Mouse (Mus musculus) urinary bladder, postnatal 25 days (tissue): ENCODE results near the gene Mdm2.

Experiments
- DNase-seq: peaks from one replicate; pipeline ENCODE4 v3.0.0; 2022; ENCODE audit warnings: low spot score

Gene Mdm2

DNA sequence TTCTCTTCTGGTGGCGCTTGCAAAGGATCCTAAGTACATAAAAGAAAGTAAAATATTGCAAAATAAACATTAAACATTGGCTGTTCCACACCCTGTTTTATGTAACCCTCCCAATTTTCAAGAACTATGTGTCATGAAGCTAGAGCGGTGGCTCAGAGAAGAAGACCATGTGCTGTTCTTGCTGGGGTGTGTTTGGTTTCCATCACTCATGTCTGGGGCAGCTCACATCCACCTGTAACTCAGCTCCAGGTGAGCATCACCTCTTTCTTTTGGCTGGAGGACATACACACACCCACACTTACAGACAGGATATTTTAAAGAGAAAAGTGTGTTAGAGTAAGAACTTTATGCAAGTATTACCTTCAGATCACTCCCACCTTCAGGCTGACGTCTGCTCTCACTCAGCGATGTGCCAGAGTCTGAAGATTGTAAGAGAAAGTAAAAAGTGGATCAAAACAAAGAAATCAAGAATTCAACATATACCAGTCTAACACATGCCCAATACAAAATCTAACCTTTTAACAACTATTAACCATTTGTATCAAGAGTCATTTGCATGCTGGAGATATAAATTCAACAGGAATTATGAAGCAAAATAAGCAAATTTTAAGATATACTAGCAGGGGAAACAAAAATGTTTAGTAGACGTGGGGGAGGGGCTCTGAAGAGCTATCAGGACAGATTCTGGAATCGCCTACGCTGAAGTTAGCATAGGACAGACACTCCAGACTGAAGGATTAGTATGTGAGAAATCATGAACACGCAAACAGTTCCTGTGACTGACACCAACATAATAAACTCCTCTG, 14.3 kb downstream of the Mdm2 start:
- no peak for DNase-seq

DNA sequence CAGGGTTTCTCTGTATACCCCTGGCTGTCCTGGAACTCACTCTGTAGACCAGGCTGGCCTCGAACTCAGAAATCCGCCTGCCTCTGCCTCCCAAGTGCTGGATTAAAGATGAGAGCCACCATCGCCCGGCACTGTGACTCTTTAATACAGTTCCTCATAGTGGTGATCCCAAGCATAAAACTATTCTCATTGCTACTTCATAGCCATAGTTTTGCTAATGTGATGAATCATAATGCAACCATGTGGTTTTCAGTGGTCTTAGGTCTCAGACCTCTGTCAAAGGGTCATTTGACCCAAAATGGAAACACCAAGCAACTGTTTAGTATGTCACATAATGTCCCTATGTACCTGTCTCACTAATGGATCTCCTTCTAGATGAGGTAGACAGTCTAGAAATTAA, 15.0 kb downstream of the Mdm2 start:
- DNase-seq = no peak

DNA sequence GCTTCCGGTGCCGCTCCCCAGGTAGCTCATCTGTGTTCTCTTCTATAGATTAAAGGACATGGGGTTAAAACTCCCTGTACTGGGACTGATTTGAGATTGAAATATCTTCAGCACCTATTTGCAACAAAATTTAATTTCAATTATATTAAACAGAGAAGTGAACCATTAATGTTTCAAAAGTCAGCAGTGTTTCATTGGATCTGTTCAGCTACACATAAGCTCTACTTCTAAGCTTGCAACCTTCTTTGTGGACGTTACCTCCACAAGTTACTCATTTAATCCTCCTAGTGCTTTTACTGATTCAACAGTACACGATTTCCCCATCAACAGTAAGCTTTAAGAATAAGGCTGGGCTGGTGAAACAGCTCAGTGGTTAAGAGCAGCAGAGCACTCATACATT, 15.5 kb downstream of the Mdm2 start:
- no peak for DNase-seq

DNA sequence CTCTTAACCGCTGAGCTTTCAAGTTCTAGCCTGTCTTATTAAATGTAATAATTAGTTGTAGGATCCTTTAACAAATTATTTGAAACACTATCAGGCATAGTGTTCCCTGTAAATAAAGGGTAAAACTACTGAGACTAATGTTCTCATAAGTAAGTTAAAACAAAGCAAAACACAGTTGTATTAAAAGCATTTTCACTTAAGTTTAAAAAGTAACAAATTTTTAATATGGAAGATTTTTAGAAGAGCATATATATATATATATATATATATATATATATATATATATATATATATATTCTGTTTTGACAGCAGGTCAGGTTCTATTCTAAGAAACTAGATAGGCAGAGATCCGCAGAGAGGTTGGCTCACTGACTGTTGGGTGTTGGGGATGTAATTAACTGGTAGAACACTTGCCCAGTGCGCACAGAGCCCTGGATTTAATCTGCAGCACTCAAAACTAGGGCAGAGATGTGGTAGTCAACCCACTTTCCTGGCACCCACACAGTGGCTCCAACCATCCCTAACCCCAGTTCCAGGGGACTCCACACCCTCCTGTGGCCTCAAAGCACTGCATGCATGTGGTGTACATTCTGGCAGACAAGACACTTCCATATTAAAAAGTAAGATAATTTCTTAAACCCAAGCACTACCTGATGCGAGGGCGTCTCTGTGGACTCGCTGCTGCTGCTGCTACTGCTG, 16.2 kb downstream of the Mdm2 start:
- DNase-seq = no peak

DNA sequence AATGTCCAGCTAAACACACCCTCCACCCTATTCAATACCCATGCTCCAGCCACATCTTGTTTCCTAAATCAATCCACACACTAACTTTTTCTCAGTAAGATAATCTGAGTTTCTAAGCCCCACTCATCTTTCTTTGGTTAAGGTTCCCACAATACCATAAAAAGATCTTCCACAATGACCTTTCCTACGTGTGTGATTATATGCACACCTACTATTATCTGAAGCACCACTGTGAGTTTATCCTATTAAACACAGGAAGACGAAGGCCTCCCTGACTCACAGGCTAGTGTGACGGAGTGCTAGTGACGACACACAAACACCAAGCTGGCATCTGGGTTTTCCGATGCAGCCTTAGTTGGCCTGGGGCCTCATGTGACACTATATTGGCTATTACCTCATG, 17.6 kb downstream of the Mdm2 start:
- no peak for DNase-seq

DNA sequence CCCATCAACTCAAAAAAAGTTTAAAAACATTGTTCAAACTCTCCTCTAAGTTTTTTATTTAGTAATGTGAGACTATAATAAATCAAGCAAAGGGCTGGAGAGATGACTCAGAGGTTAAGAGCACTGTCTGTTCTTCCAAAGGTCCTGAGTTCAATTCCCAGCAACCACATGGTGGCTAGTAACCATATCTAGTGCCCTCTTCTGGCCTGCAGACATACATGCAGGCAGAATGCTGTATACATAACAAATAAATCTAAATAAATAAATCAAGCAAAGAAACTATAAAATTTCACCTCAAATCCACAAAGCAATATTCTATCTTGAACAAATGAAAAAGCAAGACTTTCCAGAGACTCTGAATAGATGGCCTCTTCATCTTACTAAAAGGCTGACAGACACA, 18.4 kb downstream of the Mdm2 start:
- DNase-seq = no peak

DNA sequence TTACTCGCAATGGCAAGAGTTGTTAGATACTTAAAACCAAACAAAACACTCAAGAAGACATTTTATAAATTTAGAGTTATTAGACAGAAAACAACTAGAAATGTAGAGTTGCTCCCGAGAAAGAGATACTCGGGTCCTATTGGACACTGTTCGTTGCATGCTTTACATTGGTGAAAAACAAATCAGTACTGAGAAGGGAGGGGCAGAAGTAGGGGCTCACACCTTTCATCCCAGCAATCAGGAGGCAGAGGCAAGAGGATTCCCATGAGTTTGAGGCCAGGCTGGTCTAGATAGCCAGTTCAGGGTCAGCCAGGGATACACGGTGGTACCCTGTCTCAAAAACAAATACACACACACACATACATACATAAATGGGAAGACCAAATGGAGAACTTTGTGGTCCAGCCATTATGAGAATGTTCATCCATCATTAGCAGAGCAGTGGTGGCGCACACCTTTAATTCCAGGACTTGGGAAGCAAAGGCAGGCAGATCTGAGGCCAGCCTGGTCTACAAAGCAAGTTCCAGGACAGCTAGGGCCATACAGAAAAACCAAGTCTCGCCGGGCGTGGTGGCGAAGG, 19.1 kb downstream of the Mdm2 start:
- DNase-seq = no peak

DNA sequence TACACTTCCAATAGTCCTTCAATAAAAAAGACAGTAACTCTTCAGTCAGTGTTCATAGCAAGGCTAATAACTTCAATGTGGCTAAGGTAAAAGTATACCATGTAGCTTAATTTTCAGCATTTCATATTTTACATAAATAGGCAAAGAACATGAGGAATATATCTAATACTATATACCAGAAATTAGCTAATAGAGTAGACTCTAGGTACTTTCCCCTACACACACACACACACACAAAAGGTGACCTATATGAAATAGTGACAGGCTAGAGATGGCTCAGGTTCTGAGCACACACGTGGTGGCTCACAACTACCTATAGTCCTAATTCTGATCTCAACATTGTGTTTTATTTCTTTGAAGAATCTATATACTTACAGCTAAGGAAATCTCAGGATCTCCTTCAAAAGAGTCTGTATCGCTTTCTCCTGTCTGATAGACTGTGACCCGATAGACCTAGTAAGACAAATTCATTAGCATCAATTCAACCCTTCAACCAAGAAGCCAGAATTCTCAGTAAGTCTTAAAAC, 19.7 kb downstream of the Mdm2 start:
- DNase-seq = no peak

DNA sequence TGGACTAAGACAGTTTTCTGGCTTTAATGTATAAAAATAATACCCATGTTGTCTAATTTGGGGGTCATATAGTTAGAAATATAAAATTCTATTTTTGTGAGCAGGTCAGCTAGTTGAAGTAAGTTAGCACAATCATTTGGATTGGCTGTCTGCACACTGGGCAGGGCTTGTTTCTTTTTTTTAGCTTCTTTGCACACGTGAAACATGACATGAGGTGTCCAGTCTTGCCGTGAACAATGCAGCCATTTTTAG, 20.5 kb downstream of the Mdm2 start:
- DNase-seq = no peak

DNA sequence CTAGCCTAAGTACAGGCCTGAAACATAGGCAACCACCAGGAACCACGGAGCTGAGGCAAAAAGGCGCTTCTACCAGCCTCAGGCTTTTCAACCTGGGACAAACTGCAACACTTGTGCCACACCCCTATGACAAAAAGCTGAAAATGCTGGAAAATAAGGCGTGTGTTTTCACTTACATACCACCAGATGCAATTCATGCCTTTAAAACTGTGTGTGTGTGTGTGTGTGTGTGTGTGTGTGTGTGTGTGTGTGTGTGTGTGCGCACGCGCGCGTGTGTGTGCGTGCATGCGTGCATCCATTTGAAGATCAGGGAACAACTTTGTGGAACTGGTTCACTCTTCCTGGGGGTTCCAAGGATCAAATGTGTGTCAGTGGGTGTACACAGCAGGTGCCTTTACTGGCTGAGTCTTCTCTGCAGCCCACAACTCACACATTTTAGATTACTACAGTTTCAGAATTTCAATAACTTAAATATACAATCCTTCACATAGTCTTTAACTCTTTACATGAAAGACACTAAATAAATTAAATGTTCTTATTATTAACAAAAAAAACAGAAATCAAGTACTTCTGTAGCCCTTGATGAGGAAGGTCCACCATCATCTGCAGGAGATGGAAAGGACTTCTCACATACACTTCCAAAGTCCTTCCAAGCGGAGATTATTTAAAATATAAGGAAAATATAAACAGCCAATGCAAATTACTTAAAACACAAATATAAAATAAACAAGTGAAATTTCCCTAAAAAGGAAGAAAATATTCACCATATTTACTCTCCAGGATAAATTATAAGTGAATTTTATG, 21.1 kb downstream of the Mdm2 start:
- DNase-seq = no peak

DNA sequence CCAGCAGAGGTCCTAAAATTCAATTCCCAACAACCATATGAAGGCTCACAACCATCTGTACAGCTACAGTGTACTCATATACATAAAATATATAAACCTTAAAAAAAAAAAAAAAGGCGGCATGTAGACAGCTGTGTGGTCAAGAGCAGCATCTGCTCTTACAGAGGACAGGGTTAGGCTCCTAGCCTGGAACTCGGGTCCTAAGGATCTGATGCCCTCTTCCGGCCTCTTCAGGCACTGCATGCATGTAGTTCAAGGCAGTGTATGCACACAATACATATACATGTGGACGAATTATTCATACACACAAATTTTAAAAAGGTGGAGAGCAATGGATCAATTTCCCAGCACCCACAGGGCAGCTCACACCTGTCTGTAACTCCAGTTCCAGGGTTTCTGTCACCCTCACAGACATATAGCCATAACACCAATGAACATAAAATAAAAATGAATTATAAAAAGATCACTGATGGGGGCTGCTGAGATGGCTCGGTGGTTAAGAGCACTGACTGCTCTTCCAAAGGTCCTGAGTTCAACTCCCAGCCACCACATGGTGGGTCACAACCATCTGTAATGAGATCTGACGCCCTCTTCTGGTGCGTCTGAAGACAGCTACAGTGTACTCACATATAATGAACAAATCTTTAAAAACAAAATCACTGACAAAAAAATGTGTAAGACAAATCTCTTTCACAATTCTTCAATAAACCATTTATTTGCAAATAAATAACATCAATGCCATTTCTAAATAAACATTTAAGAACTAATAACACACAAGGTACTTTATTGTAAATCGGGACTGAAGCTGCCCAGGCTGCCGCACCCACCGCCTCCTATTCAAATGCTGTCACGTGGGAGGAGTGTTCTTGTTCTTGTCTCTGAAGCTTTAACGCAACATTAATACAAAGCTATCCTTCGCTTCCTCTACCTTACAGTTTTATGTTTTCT, 22.1 kb downstream of the Mdm2 start:
- no peak for DNase-seq

DNA sequence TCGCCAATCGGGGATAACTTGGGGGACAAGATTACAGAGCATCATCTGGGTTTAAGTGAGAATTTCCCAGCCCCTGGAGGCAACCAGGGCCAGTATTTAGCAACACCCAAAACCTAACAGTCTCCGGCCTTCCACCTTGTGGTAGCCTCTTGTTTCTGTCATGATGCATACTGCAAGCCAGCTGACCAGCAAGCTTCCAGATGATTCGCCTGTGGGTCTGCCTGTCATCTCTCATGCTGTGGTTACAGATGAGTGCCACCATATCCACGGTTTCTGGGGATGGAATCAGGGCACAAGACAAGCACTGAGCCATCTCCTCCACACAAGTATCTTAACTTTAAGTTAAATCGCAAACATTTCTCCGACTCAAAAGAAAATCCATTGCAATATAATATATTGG, 23.0 kb downstream of the Mdm2 start:
- DNase-seq = no peak

DNA sequence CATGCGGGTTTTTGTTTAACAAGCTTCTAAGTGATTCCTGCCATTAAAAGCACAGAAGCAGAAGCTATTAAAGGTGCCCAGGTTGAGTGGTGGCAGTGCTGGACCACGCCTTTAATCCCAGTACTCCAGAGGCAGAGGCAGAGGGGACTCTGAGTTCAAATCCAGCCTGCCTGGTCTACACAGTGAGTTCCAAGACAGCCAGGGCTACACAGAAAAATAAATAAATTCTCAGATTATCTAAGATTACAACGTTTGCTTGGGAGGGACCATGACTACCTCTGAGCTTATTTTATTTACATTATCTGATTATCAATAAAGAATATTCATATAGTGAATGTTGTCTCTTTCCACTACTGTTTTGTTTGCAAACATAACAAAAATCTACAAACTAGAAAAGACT, 23.5 kb downstream of the Mdm2 start:
- DNase-seq = no peak

DNA sequence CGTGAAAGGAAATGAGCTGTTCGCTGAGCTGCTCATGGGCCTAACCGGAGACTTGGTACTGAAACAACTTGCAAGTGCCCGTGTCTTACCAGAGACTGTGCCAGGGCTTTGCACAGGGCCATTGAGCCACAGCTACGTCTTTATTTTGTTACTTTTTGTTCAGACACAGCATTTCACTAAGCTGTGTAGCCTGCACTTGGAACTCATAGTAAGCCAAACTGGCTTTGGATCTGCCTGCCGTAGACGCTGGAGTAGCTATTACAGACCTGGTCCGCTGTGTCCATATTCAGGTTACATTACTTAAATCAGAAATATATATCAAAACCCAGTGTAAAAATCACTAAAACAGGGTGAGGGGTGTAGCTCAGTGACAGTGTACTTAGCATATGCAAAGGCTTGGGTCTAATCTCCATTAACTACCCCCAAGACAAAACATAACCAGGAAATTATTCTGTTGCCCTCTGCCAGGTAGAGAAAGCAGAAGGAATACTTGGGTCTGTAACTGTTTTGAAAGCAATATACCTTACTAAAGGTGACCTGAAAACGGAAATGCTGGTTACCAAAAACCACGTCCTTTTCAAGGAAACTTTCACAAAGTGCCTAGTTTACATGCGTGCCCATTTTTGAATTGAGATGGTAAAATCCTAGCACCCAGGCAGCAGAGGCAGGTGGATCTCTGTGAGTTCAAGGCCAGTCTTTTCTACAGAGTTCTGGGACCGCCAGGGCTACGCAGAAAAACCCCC, 24.5 kb downstream of the Mdm2 start:
- no peak for DNase-seq

DNA sequence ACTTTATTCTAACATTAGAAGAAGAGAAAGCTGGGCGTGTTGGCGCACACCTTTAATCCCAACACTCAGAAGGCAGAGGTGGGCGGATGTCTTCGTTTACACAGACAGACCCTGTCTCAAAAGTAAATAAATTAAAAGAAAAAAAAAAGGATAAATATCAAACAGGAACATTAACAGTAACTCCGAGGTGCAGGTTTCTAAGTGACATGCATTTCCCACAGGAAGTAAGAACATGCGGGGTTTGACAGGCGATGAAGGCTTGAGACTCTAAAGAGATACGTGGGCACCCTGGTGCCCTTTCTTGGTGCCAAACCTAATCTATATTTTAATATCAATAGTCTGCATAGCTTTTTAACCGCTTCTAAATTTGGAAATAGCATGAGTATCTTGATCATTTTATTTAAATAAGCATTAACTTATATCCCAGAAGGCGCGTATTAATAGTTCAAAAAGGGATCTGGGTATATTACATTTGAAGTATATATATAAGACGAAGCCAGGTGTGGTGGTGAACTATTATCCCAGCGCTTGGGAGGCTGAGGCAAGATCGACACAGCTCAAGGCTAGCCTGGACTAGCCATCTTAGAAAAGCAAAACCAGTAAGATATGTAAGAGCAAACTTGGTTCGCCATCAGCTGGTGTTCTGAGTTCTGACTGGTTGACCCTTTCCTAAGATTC, 25.2 kb downstream of the Mdm2 start:
- DNase-seq = no peak

DNA sequence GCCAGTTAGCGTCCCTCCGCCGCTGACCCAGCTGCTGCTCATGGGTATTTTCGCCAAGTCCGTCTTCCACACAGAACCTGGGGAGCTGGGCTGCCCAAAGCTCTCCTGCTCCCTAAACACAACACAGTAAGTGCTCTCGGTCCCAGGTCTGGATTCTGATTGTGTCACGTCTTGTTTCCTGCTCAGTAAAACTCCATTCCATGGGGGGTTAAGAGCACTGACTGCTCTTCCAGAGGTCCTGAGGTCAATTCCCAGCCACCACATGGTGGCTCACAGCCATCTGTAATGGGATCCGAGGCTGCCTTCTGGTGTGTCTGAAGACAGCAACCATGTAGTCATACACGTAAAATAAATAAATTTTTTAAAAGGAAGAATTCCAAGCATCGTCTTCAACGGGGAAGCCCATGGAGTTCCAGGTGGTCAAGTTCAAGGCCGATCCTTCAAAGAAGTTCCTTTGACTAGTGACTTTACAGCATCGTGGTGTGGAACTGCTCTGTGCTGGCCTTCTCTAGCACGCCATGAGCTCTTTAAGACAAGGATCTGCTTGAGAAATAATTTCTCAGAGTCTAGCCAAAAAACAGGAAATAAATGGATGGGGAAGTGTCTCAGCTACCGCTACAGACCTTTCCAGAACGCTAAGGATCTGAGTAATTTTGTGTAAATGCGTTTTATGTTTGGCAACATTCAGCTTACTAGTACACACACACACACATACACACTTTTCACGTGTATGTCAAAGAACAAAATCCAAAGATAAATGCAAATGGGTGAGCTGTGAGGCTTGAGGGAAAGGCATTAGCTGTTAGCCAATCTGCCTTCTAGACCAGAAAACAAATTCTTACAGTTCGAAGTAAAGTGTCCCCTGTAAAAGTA, 26.0 kb downstream of the Mdm2 start:
- DNase-seq = no peak

DNA sequence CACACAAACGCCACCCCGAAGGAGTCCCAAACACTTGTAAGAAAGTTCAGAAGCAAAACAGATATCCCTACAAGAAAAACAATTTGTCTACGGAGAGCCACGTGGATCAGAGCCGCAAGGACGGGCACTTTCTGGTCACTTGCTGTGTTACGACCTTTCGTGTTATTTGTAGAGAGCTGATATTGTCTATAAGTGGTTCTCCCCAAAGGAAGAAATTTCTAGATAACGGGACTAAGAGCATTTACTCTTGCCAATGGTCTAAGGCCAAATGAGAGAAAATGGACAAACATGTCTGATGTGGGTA, 26.9 kb downstream of the Mdm2 start:
- no peak for DNase-seq

DNA sequence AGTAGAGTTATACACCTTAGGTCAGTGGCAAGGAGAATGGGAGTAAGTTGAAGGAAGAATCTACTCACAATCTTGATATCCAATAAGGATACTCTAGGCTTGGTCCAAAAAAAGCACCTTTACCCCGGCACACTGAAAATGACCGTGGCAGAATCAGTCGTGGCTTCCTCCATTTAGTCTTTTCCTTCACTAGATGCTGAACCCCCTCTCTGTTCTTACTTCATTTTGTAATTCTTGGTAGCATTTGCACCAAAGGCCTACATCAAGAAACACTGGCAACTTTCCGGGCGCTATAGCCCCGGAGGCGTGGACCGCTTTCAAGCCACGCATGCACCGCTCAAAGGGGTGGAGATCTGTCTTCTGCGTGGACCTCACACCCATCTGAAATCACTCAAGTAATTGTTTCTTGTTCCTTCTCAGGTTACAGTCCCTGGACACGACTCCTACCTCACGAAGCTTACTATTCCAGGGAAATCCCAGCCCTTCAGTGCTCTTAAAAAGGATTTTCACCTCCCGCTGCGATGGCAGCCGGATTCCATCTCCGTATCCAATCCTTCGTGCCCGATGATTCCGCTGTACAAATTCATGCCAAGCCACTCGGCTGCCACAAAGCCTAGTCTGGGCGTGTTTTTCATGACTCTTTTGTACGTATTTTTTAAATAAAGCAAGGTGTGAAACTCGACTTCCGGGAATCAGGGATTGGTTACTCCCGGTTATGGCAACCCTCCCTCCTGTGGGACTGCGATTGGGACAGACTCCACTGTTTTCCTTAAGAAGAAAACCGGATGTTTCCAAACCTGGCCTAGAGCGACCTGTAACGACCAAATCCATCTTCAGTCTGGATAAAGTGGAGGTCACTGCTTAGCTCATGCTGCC, 27.5 kb downstream of the Mdm2 start:
- no peak for DNase-seq
